Mouse (Mus musculus) heart, adult 9 months (tissue): ENCODE results near the gene Lcorl.
"Not testable (repeated sequence)": the region's sequence is repeated elsewhere in the genome, so short reads cannot be mapped to it uniquely, and the experiment has no call there.

ENCODE experiments used
- DNase-seq, 2 experiments: peaks; one replicate each; pipeline ENCODE4 v3.0.0; 2022; ENCODE audit warnings: low spot score in 2 of 2

The Lcorl gene

GRCm38 (mm10) chr5:45709653-45710052 is 147.8 kb downstream of the Lcorl start:
- DNase-seq, result no peak

DNA sequence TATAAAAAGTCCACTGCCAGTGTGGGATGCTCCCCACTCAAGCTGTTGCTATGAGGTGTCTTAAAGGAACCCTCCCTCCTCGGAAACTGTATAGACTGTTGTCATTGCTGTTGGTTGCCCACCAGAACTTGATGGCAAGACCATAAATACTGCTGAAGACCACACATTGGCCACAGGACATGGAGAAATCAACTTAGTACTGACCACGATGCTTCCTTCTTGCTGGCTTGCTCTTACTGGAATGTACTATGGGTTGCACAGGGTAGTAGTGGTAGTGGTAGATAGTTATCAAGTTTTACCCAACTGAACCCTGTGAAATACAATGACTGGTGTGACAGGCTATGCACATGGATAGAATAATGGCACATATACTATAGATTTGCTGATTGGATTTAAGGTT is 150.6 kb downstream of the Lcorl start:
- DNase-seq, result no peak

GRCm38 (mm10) chr5:45691678-45692077 is 165.7 kb downstream of the Lcorl start:
- DNase-seq, result no peak

- no peak for DNase-seq
These were observed 166.6 kb downstream of the Lcorl start for GRCm38 (mm10) chr5:45690802-45691201.

DNA sequence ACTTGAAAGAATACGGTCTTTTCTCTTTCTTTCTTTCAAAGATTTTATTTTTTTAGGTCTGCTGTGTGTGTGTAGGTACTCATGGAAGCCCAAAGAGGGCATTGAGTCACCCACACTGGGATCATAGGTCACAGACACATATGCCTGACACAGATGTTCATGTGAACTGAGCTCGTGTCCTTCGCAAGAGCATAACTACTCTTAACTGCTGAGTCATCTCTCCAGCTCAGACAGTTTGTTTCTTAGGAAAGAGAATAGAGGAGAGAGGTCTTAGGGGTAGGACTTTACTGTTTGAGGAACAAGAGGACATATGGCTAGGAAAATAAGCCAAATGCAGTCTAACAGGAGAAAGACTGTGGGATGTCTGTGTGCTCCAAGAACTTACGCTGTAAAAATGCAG is 168.3 kb downstream of the Lcorl start:
- no peak for DNase-seq

GRCm38 (mm10) chr5:45686223-45686622 is 171.2 kb downstream of the Lcorl start:
- DNase-seq, result no peak

DNA sequence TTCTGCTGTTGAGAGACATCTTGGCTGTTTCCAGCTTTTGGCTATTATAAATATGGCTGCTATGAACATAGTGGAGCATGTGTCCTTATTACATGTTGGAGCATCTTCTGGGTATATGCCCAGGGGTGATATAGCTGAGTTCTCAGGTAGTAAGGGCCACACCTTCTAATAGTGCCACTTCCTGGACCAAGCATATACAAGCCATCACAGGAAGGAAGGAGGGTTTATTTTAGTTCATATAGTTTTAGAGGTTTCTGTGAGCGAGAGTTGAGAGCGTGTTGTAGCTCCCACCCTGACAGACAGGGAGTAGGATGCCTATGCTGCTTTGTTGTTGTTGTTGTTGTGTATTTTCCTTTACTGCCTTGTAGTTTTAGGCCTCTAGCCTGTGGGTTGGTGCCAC is 172.2 kb downstream of the Lcorl start:
- no peak for DNase-seq

GRCm38 (mm10) chr5:45683388-45683787 is 174.0 kb downstream of the Lcorl start:
- DNase-seq, result no peak

DNA sequence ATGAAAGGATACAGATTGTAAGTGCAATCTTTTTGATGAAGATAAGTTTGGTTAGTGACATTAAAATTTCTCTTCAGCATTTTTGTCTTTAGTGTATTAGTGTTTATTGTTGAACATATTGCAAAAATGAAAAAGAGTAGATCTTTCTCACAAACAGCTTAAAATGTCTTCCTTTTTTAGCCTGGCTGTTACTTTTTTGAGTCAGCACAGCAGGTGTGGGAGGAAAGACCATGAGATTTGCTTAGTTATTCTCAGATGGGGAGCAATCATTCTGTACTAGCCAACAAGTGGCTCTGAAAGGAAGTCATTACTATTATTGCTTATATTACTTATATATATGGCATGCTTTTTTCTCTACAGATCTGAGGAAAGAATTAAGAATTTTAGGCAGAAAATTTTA is 177.5 kb downstream of the Lcorl start:
- no peak for DNase-seq

DNA sequence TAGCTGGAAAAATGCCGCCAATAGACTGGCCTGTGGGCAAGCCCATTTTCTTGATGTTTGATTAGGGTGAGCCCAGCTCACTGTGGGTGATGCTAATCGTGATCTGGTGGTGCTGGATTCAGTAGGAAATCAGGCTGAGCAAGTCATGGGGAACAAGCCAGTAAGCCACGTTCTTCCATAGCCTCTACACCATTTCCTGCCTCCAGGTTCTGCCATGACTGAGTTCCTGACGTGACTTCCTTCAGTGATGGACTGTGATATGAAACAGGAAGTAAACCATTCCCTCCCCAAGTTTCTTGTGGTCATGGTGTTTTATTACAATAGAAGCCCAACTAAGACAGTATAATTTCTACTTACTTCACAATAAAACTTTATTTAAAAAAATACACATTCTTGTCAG is 179.8 kb downstream of the Lcorl start:
- no peak for DNase-seq

DNA sequence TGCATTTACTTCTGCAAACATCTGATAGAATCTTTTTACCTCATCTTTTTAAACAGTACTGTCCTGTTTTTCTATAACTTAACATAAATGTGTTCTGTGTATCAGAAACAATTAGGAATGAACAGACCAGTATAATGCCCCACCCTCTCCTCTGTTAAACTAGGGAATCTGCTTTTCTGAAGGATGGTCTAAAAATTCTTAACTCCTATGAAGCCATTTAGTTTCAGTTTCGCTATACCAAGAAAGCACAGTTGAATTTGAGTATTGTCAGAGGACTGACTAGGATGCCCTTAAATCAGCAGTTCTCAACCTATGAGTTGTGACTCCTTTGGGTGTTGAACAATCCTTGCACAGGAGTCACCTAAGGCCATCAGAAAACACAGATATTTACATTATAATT is 182.4 kb downstream of the Lcorl start:
- DNase-seq, result no peak

- no peak for DNase-seq
These were observed 186.4 kb downstream of the Lcorl start for GRCm38 (mm10) chr5:45670894-45671494.

DNA sequence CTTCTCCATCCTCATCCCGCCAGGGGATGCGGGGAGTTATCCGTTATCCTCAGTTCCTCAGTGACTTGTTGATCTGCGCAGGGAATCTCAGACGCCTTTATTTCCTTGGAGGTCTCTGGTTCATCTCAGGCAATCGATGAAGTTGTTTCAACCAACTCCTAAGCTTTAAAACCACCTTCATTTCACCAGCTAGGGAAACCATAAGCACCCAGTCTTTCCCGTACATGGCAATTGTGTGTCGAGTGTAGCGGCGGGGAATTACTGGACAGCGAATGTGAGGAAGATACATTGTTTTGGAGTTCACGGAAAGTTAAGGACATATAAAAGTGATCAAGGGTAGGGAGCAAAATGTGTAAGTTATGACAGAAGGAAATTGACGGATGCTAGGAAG is 187.1 kb downstream of the Lcorl start:
- DNase-seq, result no peak

DNA sequence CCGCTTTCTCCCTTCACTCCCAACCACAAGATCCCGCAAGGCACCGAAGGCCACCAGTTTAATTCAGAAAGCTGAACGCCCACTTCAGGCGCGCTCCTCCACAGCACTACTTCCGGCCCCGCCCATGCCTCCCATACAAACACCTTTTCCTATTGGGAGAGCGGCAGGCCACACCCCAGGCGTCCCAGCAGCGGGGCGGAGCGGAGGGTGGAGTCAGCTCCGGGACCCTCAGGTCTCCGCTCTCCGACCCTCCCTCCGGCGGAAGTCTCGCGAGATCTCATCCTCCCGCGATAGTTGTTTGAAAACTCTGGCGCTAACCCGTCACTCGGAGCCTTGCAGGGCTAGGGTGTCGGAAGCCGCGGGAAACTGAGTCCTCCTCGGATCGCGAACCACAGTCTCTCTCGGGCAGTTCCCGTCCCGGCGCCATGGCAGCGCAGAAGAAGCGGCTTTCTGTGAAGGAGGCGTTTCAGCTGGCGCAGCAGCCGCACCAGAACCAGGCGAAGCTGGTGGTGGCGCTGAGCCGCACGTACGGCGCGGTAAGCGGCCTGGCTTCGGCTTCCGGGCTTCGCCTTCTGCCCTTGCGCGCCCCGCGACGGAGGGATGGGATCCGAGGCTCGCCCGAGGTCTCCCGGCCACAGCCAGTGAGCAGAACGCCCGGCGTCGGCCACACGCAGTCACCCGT is 187.7 kb downstream of the Lcorl start, which contains the start of gene Ncapg:
Gene Ncapg (plus strand): TSS at position 322 of the 682 bp plus-strand sequence.
- DNase-seq, result peak; percentile 96 to 98

GRCm38 (mm10) chr5:45669234-45669597 is 188.2 kb downstream of the Lcorl start:
- DNase-seq, result peak in 1 of 2 experiments; percentile 4

DNA sequence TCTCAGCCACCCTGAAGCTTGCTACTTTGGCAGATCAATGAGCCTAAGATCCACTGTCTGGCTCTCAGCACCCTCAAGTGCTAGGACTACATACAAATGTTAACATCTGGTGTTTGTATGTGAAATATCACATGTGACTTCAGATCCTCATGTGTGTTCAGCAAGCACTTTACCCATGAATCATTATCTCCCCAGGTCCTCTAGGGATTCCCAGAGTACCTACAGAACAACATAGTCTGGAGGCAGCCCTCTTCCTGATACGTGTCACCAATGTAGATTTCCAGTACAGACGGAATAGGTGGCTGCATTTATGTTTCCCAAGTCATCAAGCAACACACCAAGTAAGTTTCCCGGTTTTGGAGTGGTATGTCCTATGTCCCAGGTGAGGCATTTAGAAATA is 188.6 kb downstream of the Lcorl start:
- no peak for DNase-seq

DNA sequence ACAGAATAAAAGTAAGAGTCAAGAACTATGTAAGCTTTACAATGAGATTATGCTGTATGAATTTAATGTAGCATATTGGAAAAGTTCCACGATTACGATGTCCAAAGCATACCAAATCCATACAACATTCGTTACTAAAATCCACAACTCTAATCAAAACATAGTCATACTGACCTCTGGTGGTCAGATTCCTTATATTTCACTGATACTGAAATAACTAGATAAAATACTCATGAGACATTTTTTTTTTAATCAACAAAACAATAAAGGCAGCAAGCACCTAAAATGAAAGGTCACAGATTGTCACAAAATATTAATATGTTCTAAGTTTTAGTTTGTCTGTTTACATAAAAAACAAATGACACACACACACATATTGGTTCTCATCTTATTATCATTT is 189.1 kb downstream of the Lcorl start:
- DNase-seq, result no peak

- not testable (repeated sequence) for DNase-seq
These were observed 199.0 kb downstream of the Lcorl start for GRCm38 (mm10) chr5:45658406-45658805.

DNA sequence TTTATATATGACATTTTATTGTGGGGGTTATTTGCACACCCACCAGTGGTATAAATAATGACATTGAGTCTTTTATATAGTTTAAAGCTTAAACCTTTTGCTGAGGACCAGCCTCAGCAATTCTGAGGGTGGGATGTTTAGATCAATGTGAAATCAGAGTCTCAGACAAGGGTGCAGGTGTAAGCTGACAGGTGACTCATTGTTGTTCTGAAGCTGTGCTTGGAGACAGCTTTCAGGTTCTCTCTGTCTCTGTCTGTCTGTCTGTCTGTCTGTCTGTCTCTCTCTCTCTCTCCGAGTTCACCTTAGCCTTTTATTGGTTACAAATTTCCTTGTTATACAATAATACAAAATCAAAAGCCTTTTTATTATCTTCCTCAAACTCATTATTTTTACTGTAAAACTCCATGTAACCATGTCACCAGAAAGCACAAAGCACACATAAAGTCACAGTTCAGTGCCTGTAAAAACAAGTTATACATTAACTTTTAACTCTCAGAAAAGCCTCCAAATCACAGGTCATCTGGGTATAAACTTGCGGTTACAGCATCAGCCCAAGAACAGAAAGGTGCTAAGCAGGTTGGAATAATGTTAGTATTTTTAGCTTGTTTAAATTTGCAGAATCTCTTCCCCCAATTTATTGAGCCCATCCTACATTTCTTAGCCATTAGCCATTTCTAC is 206.2 kb downstream of the Lcorl start:
- DNase-seq, result no peak
